Mouse (Mus musculus) c-Kit-positive CD71-positive TER-119-negative erythroid progenitor cells, embryonic 14.5 days (primary cell): ENCODE results near the gene Snrpd2.
"Not testable (repeated sequence)": the region's sequence is repeated elsewhere in the genome, so short reads cannot be mapped to it uniquely, and the experiment has no call there.

Experiments used
- DNase-seq: peaks from one replicate; pipeline ENCODE4 v3.0.0-alpha.2; 2013; ENCODE audit warnings: low read depth

Gene Snrpd2

GRCm38 (mm10) chr7:19148875-19149541 is 514 bp upstream of the Snrpd2 start, which contains the start of gene Qpctl:
TSS of gene Qpctl (minus strand) at chr7:19149291.
- peak; percentile 100 for DNase-seq

GRCm38 (mm10) chr7:19151121-19151520 is 1.6 kb downstream of the Snrpd2 start:
- not testable (repeated sequence) for DNase-seq

- DNase-seq, result no peak
These were observed 5.3 kb downstream of the Snrpd2 start for GRCm38 (mm10) chr7:19154796-19155195.

GRCm38 (mm10) chr7:19155825-19156475 is 6.4 kb downstream of the Snrpd2 start:
- DNase-seq, result no peak

GRCm38 (mm10) chr7:19157160-19157800 is 7.8 kb downstream of the Snrpd2 start:
- DNase-seq, result peak; percentile 66

GRCm38 (mm10) chr7:19158601-19159000 is 9.1 kb downstream of the Snrpd2 start:
- no peak for DNase-seq

- no peak for DNase-seq
These were observed 9.9 kb downstream of the Snrpd2 start for GRCm38 (mm10) chr7:19159411-19159810.

GRCm38 (mm10) chr7:19160115-19160514 is 10.6 kb downstream of the Snrpd2 start:
- no peak for DNase-seq

- no peak for DNase-seq
These were observed 13.4 kb downstream of the Snrpd2 start for GRCm38 (mm10) chr7:19162928-19163327.

- no peak for DNase-seq
These were observed 14.2 kb downstream of the Snrpd2 start for GRCm38 (mm10) chr7:19163752-19164151.

- DNase-seq, result no peak
These were observed 14.7 kb downstream of the Snrpd2 start for GRCm38 (mm10) chr7:19164189-19164588.

- DNase-seq, result peak; percentile 67
These were observed 15.5 kb downstream of the Snrpd2 start for GRCm38 (mm10) chr7:19164978-19165377.

GRCm38 (mm10) chr7:19165656-19166423 is 16.3 kb downstream of the Snrpd2 start, which contains the start of gene Gipr:
TSS of gene Gipr (minus strand) at chr7:19166127.
- DNase-seq, result no peak

GRCm38 (mm10) chr7:19166990-19167389 is 17.5 kb downstream of the Snrpd2 start:
- DNase-seq, result no peak

GRCm38 (mm10) chr7:19169506-19169905 is 20.0 kb downstream of the Snrpd2 start:
- DNase-seq, result no peak

GRCm38 (mm10) chr7:19170142-19170541 is 20.6 kb downstream of the Snrpd2 start:
- no peak for DNase-seq

GRCm38 (mm10) chr7:19171831-19172230 is 22.3 kb downstream of the Snrpd2 start:
- DNase-seq, result no peak

- DNase-seq, result peak; percentile 57
These were observed 23.4 kb downstream of the Snrpd2 start for GRCm38 (mm10) chr7:19172874-19173273.

GRCm38 (mm10) chr7:19175708-19176515 is 26.4 kb downstream of the Snrpd2 start, which contains the start of gene Eml2:
TSS of gene Eml2 (plus strand) at chr7:19176421.
- no peak for DNase-seq

GRCm38 (mm10) chr7:19176516-19176947 is 27.0 kb downstream of the Snrpd2 start:
- DNase-seq, result no peak

- no peak for DNase-seq
These were observed 27.7 kb downstream of the Snrpd2 start for GRCm38 (mm10) chr7:19177216-19177615.
